Mouse (Mus musculus): Measurements from ENCODE around the gene Ric3. TPM values are rescaled to one million over a fixed set of nuclear protein-coding genes. Genes with fewer than 3 reads are reported as not detected.
A peak's percentile ranks its signal among the peaks of the same experiment; 100 is the strongest.
"Not testable (repeated sequence)": the region's sequence is repeated elsewhere in the genome, so short reads cannot be mapped to it uniquely, and the experiment has no call there.

The Ric3 gene
- 10.3 and 12.2 TPM in 2 replicates for polyA plus RNA-seq (2012; rRNA removed)

DNA sequence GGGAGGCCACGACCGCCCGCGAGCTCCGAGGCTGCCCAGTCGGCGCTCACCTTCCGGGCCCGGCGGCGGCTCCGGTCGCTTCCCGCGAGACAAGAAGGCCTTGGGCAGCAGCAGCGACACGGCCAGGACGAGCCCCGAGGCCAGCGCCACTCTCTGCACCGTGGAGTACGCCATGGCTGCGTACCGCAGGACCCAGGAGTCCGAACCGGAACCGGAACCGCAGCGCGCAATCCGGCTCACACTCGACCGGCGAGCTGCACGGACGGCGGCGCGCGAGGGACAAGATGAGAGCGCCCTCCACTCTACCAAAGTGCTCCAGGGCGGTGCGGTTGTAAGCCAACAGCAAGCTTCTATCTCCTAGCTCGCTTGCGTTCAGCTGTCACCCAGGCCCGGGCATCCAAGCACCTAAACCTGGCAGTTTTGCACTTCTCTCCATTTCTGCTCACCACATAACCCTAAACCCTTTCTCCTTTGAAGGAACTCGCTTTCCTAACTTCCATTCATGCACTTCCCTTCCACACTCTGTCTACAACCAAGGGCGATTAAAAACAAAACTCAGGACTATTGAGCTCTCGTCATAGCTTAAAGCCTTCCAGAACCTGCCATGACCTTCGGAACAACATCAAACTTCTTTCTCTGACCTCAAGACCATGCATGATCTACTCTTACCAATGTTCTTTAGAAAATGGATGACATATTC is at the start of gene Ric3:
Gene Ric3 (minus strand): TSS at position 219 of the 700 bp plus-strand sequence.
- peak; percentile 35 for DNase-seq (ENCODE audit: low spot score)

DNA sequence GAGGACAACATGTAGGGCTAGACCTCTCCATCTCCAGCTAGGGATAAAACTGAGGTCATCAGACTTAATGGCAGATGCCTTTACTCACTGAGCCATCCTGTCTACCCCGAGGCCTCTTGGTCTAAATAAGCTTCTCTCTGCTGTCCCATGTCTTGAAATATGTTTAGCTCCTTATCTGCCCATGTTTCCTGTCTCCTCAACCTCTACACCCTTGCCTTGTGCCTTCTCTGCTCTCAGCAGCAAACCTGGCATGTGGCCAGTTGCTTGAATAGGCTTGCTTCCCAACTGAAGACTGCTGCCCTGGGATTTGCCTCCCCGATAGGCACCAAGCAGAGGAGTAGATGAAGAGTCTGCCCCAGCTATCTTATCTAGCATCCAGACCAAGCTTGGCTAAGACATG is 48.4 kb upstream of the Ric3 start:
- no peak for DNase-seq (ENCODE audit: low spot score)

DNA sequence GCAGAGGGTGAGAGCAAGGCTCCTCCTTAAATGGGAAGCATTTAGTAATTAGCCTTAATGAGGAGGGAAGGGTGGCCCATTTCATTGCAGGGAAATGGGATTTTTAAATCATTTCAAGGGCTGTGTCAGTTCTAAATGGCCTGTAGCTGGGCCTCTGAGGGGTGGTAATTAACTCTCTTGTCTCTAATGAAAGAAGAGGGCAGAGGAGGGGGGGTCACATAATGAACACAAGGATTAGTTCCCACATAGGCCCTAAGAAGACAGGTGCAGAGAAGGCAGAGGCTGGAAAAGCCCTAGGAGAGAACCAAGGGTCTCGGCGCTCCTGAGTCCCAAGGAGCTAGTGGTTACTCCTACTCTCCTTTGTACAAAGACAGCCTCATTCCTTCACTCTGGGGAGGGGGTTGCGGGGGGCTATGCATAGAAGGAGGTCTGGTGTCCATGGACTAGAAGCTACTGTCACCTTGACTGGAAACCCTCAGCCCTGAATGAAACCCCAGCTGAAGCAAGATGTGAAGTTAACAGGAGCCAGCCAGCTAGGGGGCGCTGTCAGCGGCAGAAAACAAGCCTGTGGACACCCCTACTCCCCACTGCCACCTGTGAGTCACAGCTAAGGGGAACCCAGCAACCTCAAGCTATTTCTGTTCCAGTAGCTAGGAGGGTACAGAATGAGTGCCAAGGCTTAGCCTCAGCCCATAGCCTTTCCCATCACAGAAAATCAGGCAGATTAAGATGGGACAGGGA is 47.0 kb upstream of the Ric3 start:
- DNase-seq (ENCODE audit: low spot score), result no peak

DNA sequence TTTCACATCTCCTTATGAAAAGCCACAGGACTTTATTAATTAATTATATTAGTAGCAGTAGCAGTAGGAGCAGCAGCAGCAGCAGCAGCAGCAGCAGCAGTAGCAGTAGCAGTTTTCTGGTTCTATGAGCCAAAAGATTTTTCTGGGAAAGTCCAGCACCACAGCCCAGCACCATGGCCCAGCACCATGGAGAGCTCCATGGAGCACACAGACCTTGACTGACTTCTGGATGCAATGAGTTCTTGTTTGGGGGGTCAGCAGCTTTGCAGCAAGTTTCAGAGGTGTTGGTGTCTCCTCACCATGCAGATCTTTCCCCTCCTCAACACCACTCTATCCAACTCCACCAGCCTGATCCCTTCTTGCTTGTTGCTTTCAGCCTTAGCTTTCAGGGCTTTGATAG is 46.3 kb upstream of the Ric3 start:
- DNase-seq (ENCODE audit: low spot score), result no peak

DNA sequence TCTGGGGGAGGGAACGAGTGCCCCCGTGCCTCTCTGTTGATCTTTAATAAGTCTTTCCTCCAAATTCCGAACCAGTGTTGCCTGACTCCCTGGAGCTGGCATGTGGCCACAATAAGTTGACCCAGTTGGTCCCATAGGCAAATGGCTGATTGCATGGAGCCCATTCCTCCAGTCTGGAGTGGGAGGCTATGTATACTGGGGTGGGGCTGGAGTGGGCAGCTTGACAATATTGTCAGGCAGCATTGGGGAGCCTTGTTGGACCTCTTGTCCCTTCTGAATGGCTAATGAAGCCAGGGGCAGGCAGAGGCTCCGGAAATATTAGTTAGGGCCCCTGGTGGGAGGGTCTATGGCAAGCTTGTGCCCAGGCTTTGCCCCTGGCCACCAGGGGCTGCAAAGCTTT is 32.8 kb upstream of the Ric3 start:
- no peak for DNase-seq (ENCODE audit: low spot score)

DNA sequence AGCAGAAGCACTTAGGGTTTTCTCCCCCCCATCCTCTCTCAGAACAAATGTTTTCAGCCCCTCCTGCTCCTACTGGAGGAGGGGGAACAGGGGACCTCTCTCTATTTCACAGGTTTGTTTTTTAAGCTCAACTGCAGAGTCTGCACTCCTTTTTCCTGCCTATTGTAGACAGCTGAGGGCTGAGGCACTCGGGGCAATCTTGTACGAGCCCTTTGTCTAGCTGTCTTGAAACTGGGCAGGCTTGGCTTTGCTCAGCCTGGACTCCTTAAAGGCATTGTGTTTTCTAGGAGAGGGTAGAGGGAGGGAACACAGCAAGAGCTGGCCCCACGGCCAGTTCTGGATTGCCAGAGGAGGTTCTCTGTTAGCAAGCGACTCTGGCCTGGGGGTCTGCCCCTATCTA is 32.4 kb upstream of the Ric3 start:
- not testable (repeated sequence) for DNase-seq (ENCODE audit: low spot score)

DNA sequence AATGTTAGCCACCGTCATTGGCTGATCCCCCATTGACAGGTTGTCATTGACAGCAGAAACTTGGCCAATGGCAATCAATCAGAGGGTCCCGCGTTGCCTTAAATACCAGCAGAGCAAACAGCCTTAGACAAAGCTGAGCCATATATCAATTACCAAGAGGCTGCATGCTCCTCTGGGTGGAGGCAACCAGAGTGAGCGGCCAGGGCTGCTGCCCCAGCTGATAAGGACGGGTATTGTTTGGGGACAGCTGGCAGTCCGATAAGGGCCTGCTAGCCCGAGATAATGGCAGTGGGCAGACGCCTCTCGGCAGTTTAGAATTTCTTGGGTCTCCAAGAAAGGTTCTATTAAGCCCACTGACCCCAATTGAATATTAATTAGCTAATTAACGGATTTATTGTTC is 31.8 kb upstream of the Ric3 start:
- no peak for DNase-seq (ENCODE audit: low spot score)

DNA sequence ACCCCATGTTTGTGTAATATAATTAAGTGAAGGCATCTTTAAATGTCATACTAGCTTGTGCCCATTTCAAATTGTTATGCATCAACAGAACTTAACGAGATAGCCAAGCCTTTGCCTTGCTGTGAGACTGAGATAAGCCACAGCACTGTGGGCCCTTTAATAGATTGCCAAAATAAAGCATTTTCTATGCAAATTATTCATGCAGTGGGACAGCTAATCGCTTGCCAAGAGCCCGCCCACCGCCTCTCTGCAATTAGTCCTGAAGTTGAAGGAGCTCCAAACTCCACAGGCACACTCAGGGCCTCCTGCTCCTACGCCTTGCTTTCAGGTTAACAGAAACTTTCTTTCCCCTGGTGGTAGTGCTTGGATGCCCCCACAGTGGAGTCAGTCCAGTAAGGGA is 27.9 kb upstream of the Ric3 start:
- DNase-seq (ENCODE audit: low spot score), result no peak

DNA sequence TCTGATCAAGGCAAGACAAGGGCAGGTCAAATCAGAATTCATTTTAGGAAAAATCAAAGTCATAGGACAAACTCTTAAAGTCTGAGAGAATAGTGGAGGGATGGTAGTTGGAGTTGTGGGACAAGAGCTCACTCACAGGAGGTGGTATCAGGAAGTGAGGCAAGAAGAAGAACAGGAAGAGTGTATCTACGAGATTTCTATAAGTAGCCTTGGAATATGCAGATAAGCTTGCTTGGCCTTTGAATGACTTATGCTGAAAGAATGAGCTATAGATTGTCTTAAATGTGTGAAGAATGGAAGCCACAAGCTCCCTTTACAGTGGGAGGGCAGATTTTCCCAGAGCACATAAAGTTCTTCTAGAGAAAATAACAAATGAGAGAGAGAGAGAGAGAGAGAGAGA is 21.8 kb upstream of the Ric3 start:
- DNase-seq (ENCODE audit: low spot score), result no peak

DNA sequence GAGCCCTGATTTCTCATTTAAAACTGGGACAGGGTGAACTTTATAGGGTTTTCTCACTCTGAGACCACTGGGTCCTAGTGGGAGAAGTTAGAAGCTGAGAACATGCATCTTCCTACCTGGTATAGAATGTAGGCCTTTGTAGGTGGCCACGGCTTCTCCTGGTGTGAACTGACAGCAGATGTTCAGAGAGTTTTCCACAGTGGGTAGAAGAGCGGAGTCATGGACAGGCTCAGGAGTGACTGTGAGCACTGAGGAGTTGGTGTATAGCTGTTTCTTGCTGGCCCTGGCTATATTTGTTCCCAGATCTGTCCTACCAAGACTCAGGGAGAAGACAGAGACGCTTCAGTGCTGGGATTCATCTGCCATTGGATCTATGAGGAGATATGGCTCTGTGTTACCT is 18.0 kb upstream of the Ric3 start:
- DNase-seq (ENCODE audit: low spot score), result no peak

DNA sequence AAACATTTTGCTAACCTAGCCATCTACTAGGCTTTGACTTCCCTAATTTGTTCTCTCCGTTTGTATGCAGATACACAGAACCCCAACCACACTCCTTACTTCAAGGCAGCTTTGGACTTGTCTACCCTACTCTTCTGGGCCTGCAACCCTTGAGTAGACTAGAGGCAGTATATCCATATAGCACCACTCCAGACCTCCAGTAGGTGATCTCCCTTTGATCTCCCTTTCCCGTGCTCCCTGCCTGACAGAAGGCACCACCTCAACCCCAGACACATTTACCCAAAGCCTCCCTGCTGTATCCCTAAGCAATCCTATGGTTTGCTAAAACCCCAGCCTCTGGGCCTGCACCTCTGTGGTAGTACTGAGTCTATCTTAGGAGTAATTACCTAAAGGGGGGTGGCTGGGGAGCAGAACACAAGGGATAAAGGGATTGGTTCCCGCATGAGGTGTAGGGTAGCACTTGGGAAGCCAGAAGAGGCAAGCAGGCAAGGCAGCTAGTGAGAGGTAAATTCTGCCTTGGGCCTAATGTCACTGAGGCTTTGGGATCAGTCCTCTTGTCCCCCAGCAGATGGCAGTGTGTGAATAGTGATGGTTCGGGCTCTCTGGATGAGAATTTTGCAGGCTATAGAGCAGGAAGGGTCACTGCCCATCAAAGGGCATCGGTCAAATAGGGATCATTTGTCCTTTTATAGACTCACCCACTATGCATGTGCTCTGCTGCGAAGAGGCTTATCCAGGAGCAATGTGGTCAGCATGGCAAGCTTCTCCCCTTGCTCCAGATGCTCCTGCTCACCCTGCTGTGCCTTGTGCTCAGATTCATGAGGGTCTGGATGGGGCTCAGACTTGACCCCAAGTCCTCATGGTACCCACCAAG is 15.3 kb upstream of the Ric3 start:
- DNase-seq (ENCODE audit: low spot score), result no peak

DNA sequence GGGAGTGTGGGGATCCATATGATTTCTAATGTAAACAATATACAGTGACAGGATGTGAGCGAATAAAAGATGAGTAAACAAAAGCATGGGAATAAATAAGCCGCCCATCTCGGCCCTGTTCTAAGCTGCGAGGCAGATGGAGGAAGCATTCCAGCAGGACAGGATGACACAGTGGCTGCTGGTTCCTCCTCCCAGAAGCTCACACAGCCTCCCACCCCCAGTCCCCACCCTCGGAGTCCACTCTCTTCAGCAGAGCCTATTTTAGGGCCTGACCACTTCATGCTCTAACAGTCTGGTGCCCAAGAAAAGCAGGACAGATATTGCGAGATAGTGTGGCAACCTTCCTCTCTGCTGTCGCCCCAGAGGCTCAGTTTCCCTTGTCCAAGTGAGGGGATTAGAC is 14.1 kb upstream of the Ric3 start:
- DNase-seq (ENCODE audit: low spot score), result no peak

DNA sequence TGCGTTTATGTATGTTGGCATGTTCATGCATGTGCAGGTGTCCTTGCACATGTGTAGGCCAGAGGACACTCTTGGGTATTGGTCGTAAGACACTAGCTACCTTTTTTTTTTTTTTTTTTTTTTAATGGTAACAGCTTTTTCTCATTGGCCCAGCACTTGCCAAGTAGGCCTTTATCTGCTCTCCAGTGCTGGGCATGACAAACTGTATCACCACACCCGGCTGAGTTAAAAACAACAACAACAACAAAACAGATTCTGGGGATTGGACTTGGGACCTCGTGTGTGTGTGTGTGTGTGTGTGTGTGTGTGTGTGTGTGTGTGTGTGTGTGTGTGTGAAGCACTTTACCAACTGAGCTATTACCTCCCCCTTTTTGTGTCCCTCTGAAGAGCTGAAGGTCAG is 13.5 kb upstream of the Ric3 start:
- no peak for DNase-seq (ENCODE audit: low spot score)

DNA sequence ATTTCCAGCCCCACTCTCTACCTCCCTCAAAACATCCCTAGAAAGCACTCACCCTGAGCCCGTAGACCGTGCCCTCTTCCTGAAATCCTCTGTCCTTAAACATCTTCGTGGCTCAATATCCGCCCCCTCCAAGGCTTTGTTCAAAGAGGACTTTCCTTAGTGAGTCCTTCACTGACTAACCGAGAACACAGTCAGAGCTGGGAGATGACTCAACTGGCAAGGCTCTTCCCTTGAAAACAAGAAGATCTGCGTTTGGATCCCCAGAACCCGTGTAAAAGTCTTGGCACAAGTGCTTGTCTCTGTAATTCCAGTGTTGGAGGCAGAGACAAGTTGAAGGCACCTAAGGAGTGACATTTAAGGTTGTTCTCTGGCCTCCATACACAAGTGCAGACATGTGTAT is 11.2 kb upstream of the Ric3 start:
- no peak for DNase-seq (ENCODE audit: low spot score)

DNA sequence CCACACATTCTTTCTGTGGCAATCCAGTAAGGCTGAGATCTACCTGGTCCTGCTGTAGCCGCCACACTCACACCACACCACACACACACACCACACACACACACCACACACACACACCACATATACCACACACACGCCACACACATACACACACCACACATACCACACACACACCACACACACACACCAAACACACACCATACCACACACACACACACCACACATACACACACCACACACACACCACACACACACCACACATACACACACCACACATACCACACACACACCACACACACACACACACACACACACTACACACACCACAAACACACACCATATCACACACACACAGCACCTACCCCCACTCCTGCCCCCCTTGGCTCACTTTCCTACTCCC is 8.2 kb upstream of the Ric3 start:
- not testable (repeated sequence) for DNase-seq (ENCODE audit: low spot score)

DNA sequence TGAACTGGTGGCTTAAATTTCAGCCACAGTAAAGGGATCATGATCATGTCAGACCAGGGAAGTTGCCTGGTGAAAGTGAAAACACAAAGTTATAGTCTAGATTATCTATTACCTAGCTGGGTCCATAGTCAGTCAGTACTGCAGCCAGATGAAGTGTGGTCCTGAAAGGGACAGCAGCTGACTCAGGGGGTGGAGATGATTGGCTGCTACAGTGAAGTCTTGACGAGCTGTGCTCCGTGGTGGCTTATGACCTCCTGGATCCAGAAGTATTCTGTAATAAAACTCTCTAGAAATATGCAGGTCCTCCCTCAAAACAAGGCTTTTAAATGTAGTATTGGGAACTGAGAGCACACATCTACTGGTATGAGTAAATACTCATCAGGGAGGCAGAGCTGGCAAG is 3.8 kb upstream of the Ric3 start:
- DNase-seq (ENCODE audit: low spot score), result no peak

DNA sequence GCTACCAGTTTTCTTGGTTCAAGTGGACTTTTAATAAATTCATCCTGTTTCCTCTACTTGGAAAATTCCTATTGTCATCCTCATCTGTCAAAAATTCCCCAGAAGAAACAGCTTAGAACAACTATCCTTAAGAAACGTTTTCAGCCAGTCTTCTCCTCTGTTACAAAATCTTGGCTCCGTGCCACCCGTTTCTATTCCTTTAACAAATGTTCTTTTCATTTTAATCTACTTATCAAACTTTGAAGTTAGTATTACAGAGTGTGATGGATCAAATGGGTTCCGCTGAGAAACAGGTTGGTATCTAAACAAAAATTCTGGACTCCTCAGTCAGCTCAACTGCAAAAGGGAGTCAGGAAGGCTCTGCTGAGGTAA is 668 bp upstream of the Ric3 start:
- DNase-seq (ENCODE audit: low spot score), result no peak

DNA sequence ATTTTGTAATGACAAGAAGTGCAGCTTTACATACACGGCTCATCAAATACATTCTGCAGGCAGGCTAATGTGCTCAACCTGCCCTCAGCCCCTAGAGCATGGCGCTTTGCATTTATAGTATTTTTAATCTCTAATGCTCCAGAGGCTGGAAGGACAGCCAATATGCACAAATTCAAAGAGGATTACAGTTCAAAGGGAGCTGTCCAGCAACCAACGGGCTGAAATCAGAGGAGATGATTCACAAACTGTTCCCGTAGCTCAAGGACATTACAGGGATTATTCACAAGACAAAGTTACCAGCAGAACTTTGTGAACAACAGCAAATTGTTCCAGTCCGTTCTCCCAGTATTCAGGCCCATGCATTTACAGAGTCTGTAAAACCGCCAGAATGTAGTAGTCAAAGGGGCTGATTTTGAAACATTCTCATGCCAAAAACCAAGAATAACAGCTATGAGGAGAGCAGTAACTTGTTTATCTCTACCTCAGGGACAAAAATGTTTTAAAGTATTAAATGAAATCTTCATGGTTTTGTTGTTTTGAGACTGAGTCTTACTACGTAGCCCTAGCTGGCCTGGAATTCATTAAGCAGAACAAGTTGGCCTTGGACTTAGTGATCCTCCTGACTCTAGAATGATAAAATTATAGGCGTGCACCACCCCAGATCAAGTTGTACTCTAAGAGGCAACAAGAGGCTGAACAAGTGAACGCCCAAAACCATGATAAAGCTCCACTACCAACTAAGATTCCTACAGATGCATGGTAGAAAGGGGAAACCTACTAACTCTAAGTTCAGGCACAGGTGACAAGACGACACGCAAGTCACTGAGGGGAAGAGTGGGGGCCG is 640 bp downstream of the Ric3 start:
- DNase-seq (ENCODE audit: low spot score), result no peak

DNA sequence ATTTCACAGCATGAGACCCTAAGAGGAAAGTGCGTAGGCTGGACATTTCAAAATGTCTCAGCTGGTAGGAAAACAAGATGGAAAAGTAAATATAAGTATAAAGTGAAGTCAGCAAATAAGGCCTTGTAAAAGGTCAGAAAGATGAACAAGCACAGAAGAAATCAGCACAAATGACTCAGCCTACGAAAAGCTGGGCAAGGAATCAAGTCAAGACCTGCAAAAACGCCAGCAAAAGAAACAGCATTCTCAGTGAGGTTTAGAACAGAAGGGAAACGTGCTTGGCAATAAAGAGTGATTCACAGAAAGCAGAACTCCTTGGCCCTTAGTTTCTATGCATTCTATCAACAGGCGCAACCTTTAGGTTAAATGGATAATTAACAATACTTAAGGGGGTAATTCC is 10.8 kb downstream of the Ric3 start:
- DNase-seq (ENCODE audit: low spot score), result no peak

DNA sequence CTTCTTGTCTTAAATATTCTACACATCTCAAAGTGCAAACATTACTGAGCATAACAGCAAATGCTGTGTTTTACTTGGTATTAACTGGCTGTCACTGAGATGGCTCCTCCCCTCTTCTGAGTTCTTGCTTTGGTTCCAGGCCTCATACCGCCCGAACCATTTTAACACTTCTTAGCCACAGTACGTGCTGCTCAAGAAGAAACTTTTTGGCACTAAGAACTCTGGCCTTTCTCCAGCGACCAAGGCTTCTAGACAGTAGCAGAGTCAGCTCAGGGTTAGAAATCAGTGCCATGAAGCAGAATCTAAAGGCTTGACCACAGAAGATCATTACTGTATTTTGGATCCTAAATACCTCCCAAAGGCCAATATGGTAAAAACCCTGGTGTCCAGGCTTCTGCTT is 13.5 kb downstream of the Ric3 start:
- DNase-seq (ENCODE audit: low spot score), result no peak

DNA sequence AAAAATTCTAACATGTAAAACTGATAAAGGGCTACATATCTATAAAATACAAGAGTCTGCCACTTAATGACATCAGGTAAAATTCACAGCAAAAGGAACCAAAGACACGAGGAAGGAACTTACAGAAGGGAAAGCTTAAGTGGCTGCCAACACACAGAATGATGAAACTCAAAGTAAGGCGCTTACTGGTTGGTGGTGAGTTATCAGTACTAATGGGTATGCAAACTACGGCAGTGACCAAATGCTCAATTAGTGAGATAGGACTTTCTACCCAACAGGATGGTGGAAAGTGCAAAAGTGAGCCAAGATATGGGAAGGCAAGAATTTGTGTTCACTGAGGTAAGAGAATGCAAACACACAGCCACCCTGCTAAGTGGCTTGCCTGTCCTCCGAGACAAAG is 23.6 kb downstream of the Ric3 start:
- no peak for DNase-seq (ENCODE audit: low spot score)

DNA sequence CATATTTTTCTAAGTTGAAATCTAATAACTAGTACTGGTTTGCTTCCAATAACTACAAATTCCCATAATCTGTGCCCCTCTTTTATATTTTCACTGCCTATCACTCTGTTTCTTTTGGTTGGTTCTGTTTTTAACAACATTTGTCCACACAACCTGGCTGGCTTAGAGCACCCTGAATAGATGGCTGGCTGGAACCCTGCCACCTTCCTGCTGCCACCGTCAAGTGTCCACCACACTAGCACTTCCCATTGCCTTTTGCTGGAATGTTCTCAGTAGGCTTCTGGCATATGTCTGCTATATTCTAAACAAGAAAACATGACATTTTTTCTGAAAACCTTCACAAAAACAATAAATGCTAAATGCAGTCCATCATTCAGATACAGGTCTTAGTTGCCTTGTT is 32.3 kb downstream of the Ric3 start:
- DNase-seq (ENCODE audit: low spot score), result no peak
